Mouse (Mus musculus): ENCODE measurements at regions not wholly inside any gene's neighbourhood (a gene's known extent, or its start where the extent isn't known, plus 50 kb on each side); places are given as distances from the start of the nearest gene placed in this dataset.

- Histone ChIP-seq H3K9ac (ENCODE audit: control insufficient read depth, low read depth, low read length, poor library complexity, severe bottlenecking) (no peak overlapping the region), H3K4me3 (ENCODE audit: control insufficient read depth in 1 of 2, insufficient read depth in 1 of 2, low read depth in 2 of 2, low read length in 2 of 2) (no peak overlapping the region), H3K27ac (ENCODE audit: control insufficient read depth, low read depth, low read length) (no peak overlapping the region), H3K9me3 (replicated peaks; ENCODE audit: insufficient read depth, low read length) (no peaks in the 10 kb centered on the region), H3K27me3 (ENCODE audit: control insufficient read depth in 1 of 2, insufficient read depth in 2 of 2, low read length in 2 of 2) (peaks cover 5 to 9% of the 10 kb centered on the region in 2 experiments; a peak in 2 of 4 replicates), H3K4me1 (ENCODE audit: control insufficient read depth in 1 of 2, insufficient read depth in 2 of 2, low read length in 2 of 2) (peaks cover 0 to 3% of the 10 kb centered on the region in 2 experiments; a peak in 1 of 4 replicates), H3K36me3 (ENCODE audit: control insufficient read depth in 1 of 2, insufficient read depth in 2 of 2, low read length in 2 of 2) (no peaks in the 10 kb centered on the region), H3K79me2 (ENCODE audit: control insufficient read depth, insufficient read depth, low read length, poor library complexity) (no peaks in the 10 kb centered on the region)
- no peak for TF ChIP-seq UBTF (IDR thresholded peaks at IDR 0.05; ENCODE audit: borderline replicate concordance, insufficient read depth, low read depth, low read length)
- DNase-seq (ENCODE audit: low read depth, low spot score) = no peak
Measured at GRCm38 (mm10) chr17:87521622-87522151, 75.0 kb upstream of the Calm2 start.

GRCm38 (mm10) chr17:87522500-87523091 is 75.9 kb upstream of the Calm2 start:
- peaks cover 5 to 9% of the 10 kb centered on the region in 2 experiments; a peak in 2 of 4 replicates for H3K27me3 ChIP-seq (ENCODE audit: control insufficient read depth in 1 of 2, insufficient read depth in 2 of 2, low read length in 2 of 2)
- no peak overlapping the region for H3K27ac ChIP-seq (ENCODE audit: control insufficient read depth, low read depth, low read length)
- DNase-seq (ENCODE audit: low read depth, low spot score) = no peak
- H3K79me2 ChIP-seq (ENCODE audit: control insufficient read depth, insufficient read depth, low read length, poor library complexity) = no peaks in the 10 kb centered on the region
- no peaks in the 10 kb centered on the region for H3K36me3 ChIP-seq (ENCODE audit: control insufficient read depth in 1 of 2, insufficient read depth in 2 of 2, low read length in 2 of 2)
- no peak overlapping the region for H3K9ac ChIP-seq (ENCODE audit: control insufficient read depth, low read depth, low read length, poor library complexity, severe bottlenecking)
- H3K4me3 ChIP-seq (ENCODE audit: control insufficient read depth in 1 of 2, insufficient read depth in 1 of 2, low read depth in 2 of 2, low read length in 2 of 2) = no peak overlapping the region
- H3K9me3 ChIP-seq (replicated peaks; ENCODE audit: insufficient read depth, low read length) = no peaks in the 10 kb centered on the region
- no peak for TF ChIP-seq EP300 (IDR thresholded peaks at IDR 0.05; ENCODE audit: low read depth in 1 of 2, low read length in 2 of 2)
- no peak for TF ChIP-seq SIN3A (IDR thresholded peaks at IDR 0.05; ENCODE audit: low read length)
- TF ChIP-seq ZMIZ1 (IDR thresholded peaks at IDR 0.05; ENCODE audit: low read depth, low read length) = no peak
- no peak for TF ChIP-seq MAZ (IDR thresholded peaks at IDR 0.05; ENCODE audit: low read depth, low read length)
- TF ChIP-seq POLR2AphosphoS5 (IDR thresholded peaks at IDR 0.05; ENCODE audit: borderline replicate concordance, low read depth, low read length) = no peak
- TF ChIP-seq GATA1 (IDR thresholded peaks at IDR 0.05; ENCODE audit: low read depth, low read length) = no peak
- TF ChIP-seq USF1 (IDR thresholded peaks at IDR 0.05; ENCODE audit: low read depth, low read length) = no peak
- no peak for TF ChIP-seq SMC3 (IDR thresholded peaks at IDR 0.05; ENCODE audit: low read depth, low read length)
- no peak for TF ChIP-seq MEF2A (IDR thresholded peaks at IDR 0.05; ENCODE audit: extremely low read depth, insufficient replicate concordance, low read depth, low read length, poor library complexity, severe bottlenecking)
- TF ChIP-seq MAFK (IDR thresholded peaks at IDR 0.05; ENCODE audit: borderline replicate concordance, low read depth, low read length) = no peak
- no peak for TF ChIP-seq KAT2A (conservative IDR thresholded peaks at IDR 0.05; ENCODE audit: low read depth, low read length)
- no peaks in the 10 kb centered on the region for H3K4me1 ChIP-seq (ENCODE audit: control insufficient read depth in 1 of 2, insufficient read depth in 2 of 2, low read length in 2 of 2)

GRCm38 (mm10) chr17:87523643-87524042 is 76.9 kb upstream of the Calm2 start:
- no peaks in the 10 kb centered on the region for H3K79me2 ChIP-seq (ENCODE audit: control insufficient read depth, insufficient read depth, low read length, poor library complexity)
- H3K4me3 ChIP-seq (ENCODE audit: control insufficient read depth in 1 of 2, insufficient read depth in 1 of 2, low read depth in 2 of 2, low read length in 2 of 2) = no peak overlapping the region
- H3K9me3 ChIP-seq (replicated peaks; ENCODE audit: insufficient read depth, low read length) = no peaks in the 10 kb centered on the region
- no peaks in the 10 kb centered on the region for H3K36me3 ChIP-seq (ENCODE audit: control insufficient read depth in 1 of 2, insufficient read depth in 2 of 2, low read length in 2 of 2)
- H3K27ac ChIP-seq (ENCODE audit: control insufficient read depth, low read depth, low read length) = no peak overlapping the region
- no peak for DNase-seq (ENCODE audit: low read depth, low spot score)
- H3K9ac ChIP-seq (ENCODE audit: control insufficient read depth, low read depth, low read length, poor library complexity, severe bottlenecking) = no peak overlapping the region
- no peaks in the 10 kb centered on the region for H3K4me1 ChIP-seq (ENCODE audit: control insufficient read depth in 1 of 2, insufficient read depth in 2 of 2, low read length in 2 of 2)
- peaks cover 5 to 9% of the 10 kb centered on the region in 2 experiments; a peak in 2 of 4 replicates for H3K27me3 ChIP-seq (ENCODE audit: control insufficient read depth in 1 of 2, insufficient read depth in 2 of 2, low read length in 2 of 2)
- TF ChIP-seq USF1 (IDR thresholded peaks at IDR 0.05; ENCODE audit: low read depth, low read length) = no peak
- no peak for TF ChIP-seq CHD1 (IDR thresholded peaks at IDR 0.05; ENCODE audit: low read depth, low read length)
- no peak for TF ChIP-seq POLR2A (IDR thresholded peaks at IDR 0.05; ENCODE audit: control insufficient read depth in 1 of 2, insufficient read depth in 1 of 2, low read depth in 1 of 2, low read length in 2 of 2, poor library complexity in 1 of 2)
- TF ChIP-seq GABPA (IDR thresholded peaks at IDR 0.05; ENCODE audit: low read depth, low read length) = no peak
- TF ChIP-seq MYB (IDR thresholded peaks at IDR 0.05; ENCODE audit: low read depth, low read length) = no peak
- no peak for TF ChIP-seq POLR2AphosphoS5 (IDR thresholded peaks at IDR 0.05; ENCODE audit: borderline replicate concordance, low read depth, low read length)
- no peak for TF ChIP-seq USF2 (IDR thresholded peaks at IDR 0.05; ENCODE audit: borderline replicate concordance in 1 of 2, insufficient read depth in 1 of 2, low read depth in 1 of 2, low read length in 2 of 2)
- no peak for TF ChIP-seq JUND (IDR thresholded peaks at IDR 0.05; ENCODE audit: low read depth, low read length)
- no peak for TF ChIP-seq TBP (IDR thresholded peaks at IDR 0.05; ENCODE audit: low read depth, low read length)
- no peak for TF ChIP-seq POLR2AphosphoS2 (IDR thresholded peaks at IDR 0.05; ENCODE audit: low read length)
- no peak for TF ChIP-seq ELF1 (IDR thresholded peaks at IDR 0.05; ENCODE audit: low read depth, low read length)
- no peak for TF ChIP-seq TAL1 (IDR thresholded peaks at IDR 0.05; ENCODE audit: low read length)
- no peak for TF ChIP-seq MAX (IDR thresholded peaks at IDR 0.05; ENCODE audit: low read length)
- no peak for TF ChIP-seq ZC3H11A (IDR thresholded peaks at IDR 0.05; ENCODE audit: low read depth, low read length)
- TF ChIP-seq ZKSCAN1 (IDR thresholded peaks at IDR 0.05; ENCODE audit: low read depth, low read length) = no peak
- TF ChIP-seq SIN3A (IDR thresholded peaks at IDR 0.05; ENCODE audit: low read length) = no peak

Measured in MEL (cell line).